Mouse (Mus musculus) monocyte, adult 5-6 weeks (primary cell): Measurements from ENCODE around the gene Zfp157. TPM values are rescaled to one million over a fixed set of nuclear protein-coding genes. Genes with fewer than 3 reads are reported as not detected.
"Not testable (repeated sequence)": the region's sequence is repeated elsewhere in the genome, so short reads cannot be mapped to it uniquely, and the experiment has no call there.

Source experiments
- ATAC-seq: fragments of 153-309, 156-312 bp; replicated peaks from 2 replicates; pipeline ENCODE4 v1.8.0; 2017; ENCODE audit warnings: mild to moderate bottlenecking; ENCODE audit not compliant: low TSS enrichment, insufficient number of reproducible peaks, severe bottlenecking, poor library complexity, low FRiP score
- total RNA-seq: library from RNA; stranded (forward); fragments of 200-1000, 200-491, 200-594 nt; gene quantifications from 3 replicates; pipeline ENCODE4 v1.2.3, GENCODE M21; 2017

Gene Zfp157
- total RNA-seq, result 10.8 to 19.4 TPM (median 17.9 TPM) in 3 replicates

DNA sequence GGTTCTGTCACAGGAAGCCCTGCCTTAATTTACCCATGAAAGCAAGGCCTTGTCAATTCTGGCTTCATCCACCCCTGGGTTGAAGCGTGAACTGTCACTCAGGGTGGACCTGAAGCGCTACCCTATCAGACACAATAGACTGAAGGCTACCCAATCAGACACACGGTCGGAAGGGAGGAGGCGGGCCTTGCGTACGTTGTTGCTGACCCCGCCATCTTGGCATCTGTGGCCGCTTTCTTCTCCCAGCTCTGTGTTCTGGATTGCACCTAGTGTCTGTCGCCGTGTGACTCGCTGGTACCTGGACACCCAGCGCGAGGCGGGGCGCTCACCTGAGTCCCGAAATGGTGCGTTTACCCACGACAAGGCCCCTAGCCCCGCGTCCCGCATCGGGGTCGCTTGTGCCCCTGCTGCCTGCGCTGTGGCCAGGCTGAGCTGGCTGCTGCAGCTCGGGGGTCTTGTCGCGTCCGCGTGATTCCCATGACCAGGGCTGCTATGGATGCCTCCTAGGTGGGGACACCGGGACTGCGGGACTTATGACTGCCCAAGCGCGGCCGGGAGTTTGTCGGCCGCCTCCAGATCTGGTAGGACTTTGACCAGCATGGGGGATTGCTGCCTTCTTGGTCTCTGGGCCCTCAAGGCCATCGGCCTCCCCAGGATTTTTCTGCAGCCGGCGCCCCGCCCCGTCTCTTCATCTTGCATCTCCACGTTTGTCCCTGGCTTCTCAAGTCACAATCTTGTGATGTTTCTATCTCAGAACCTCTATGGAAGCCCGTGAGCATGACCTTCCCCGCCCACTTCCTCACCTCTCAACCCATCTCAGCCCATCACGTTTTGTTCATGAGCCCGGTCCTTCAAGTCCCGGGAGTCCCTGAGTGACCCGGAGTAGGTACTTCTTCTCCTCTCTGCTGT is at the start of gene Zfp157:
Gene Zfp157 (plus strand): TSS at position 183 of the 909 bp plus-strand sequence.
- peak; percentile 100 for ATAC-seq

DNA sequence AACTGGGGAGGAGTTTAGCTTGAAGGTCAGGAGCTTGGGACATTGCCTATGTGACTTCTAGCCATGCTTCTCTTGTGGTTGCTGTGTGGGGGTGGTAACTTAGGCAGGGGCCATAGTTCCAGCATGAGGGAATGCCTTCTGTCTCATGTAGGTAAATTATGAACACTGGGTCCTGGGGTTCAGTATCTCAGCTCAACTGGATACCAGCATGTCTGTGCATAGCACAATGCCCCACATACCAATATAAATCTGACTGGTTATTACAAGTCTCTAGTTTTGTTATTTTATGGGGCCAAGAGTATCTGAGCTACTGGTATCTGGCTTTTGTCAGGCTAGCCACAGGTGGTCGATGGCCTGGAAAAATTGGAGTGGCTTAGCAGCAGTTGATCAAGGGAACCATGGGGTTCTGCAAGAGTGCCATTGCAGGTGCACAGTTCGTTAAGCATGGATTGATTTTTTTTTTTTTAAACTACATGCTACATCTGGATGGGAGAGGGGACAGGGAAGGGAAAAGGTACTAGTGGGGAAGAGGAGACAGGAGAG is 43.4 kb upstream of the Zfp157 start:
- ATAC-seq, result no peak

DNA sequence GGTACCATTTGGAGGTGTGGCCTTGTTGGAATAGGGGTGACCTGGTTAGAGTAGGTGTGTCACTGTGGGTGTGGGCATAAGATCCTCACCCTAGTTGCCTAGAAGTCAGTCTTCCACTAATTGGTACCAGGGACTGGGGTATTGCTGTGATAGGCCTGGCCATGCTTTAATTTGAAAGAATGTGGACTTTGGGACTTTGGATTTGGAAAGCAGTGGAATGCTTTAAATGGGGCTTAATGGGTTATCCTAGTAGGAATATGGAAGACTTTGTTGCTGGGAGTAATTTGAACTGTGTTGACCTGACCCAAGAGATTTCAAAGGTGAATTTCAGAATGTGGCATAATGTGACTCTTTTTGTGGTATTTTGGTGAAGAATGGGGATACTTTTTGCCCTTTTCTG is 40.8 kb upstream of the Zfp157 start:
- not testable (repeated sequence) for ATAC-seq

GRCm38 (mm10) chr5:138458371-138458770 is 17.1 kb downstream of the Zfp157 start:
- no peak for ATAC-seq

- ATAC-seq, result no peak
Measured at GRCm38 (mm10) chr5:138459107-138459506, 17.8 kb downstream of the Zfp157 start.

- no peak for ATAC-seq
Measured at GRCm38 (mm10) chr5:138473601-138474000, 32.3 kb downstream of the Zfp157 start.

DNA sequence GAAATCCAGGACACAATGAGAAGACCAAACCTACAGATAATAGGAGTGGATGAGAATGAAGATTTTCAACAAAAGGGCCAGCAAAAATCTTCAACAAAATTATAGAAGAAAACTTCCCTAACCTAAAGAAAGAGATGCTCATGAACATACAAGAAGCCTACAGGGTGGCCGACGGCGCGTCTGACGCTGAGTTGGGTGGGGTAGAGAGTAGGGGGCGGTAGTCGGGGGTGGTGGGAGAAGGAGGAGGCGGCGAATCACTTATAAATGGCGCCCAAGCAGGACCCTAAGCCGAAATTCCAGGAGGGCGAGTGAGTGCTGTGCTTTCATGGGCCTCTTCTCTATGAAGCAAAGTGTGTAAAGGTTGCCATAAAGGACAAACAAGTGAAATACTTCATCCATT is 63.3 kb downstream of the Zfp157 start:
- ATAC-seq, result not testable (repeated sequence)

Other genes starting within 250 kb of the Zfp157 start
- gene Mblac1, start 247.2 kb upstream of the Zfp157 start, total RNA-seq, result 1.1 TPM in 1 of 3 replicates, not detected in the others
- 0.48 TPM in 1 of 3 replicates, not detected in the others for gene Nxpe5, start 215.6 kb upstream of the Zfp157 start, total RNA-seq
- 40.8 to 59.6 TPM (median 40.9 TPM) in 3 replicates for gene Lamtor4, start 186.0 kb upstream of the Zfp157 start, total RNA-seq
- gene BC037034, start 177.4 kb upstream of the Zfp157 start, total RNA-seq, result 18.5 to 45.5 TPM (median 18.5 TPM) in 3 replicates
- gene Gal3st4, start 168.6 kb upstream of the Zfp157 start, total RNA-seq, result not detected in 3 replicates
- gene Gm43720, start 161.5 kb upstream of the Zfp157 start, total RNA-seq, result not detected in 3 replicates
- gene Gpc2, start 161.5 kb upstream of the Zfp157 start, total RNA-seq, result 0.53 to 0.87 TPM (median 0.67 TPM) in 3 replicates
- 1.3 to 2.2 TPM (median 1.6 TPM) in 3 replicates for gene Stag3, start 161.2 kb upstream of the Zfp157 start, total RNA-seq
- gene Pvrig, start 99.5 kb upstream of the Zfp157 start, total RNA-seq, result 7.1 to 30.4 TPM (median 8.3 TPM) in 3 replicates
- gene 1700123K08Rik, start 123.2 kb downstream of the Zfp157 start, total RNA-seq, result not detected in 3 replicates
- 53.7 to 70.6 TPM (median 65.0 TPM) in 3 replicates for gene Zfp68, start 178.3 kb downstream of the Zfp157 start, total RNA-seq
- gene A430033K04Rik, start 181.4 kb downstream of the Zfp157 start, total RNA-seq, result 4.2 to 13.7 TPM (median 7.4 TPM) in 3 replicates